Mouse (Mus musculus): ENCODE measurements around the gene Ppfia3. TPM values are rescaled to one million over a fixed set of nuclear protein-coding genes. Genes with fewer than 3 reads are reported as not detected.

Ppfia3 gene
- total RNA-seq, 1 experiment from 2014 or later = not detected

Other genes with a start within 250 kb of the Ppfia3 start
- gene Rps11, start 242.6 kb downstream of the Ppfia3 start, total RNA-seq (2017) = 587 and 609 TPM in 2 replicates
- gene Rpl13a, start 238.3 kb downstream of the Ppfia3 start, total RNA-seq (2017) = 2,520 and 3,147 TPM in 2 replicates
- 0.58 TPM in 1 of 2 replicates, not detected in the other for gene Gm45713, start 230.8 kb downstream of the Ppfia3 start, total RNA-seq (2017)
- 34.4 and 37.5 TPM in 2 replicates for gene Flt3l, start 230.6 kb downstream of the Ppfia3 start, total RNA-seq (2017)
- 33.4 and 38.5 TPM in 2 replicates for gene Pih1d1, start 212.7 kb downstream of the Ppfia3 start, total RNA-seq (2017)
- 38.3 and 39.7 TPM in 2 replicates for gene Aldh16a1, start 212.4 kb downstream of the Ppfia3 start, total RNA-seq (2017)
- not detected in 2 replicates for gene Slc17a7, start 203.1 kb downstream of the Ppfia3 start, total RNA-seq (2017)
- not detected in 2 replicates for gene Gfy, start 187.4 kb downstream of the Ppfia3 start, total RNA-seq (2017)
- gene Pth2, start 186.0 kb downstream of the Ppfia3 start, total RNA-seq (2017) = not detected in 2 replicates
- 0.25 and 0.35 TPM in 2 replicates for gene Ccdc155, start 162.1 kb downstream of the Ppfia3 start, total RNA-seq (2017)
- gene Dkkl1, start 154.9 kb downstream of the Ppfia3 start, total RNA-seq (2017) = 1.6 and 2.8 TPM in 2 replicates
- gene Tead2, start 151.3 kb downstream of the Ppfia3 start, total RNA-seq (2017) = not detected in 2 replicates
- 602 and 650 TPM in 2 replicates for gene Cd37, start 127.9 kb downstream of the Ppfia3 start, total RNA-seq (2017)
- 0.12 TPM in 1 of 2 replicates, not detected in the other for gene Slc6a16, start 125.9 kb downstream of the Ppfia3 start, total RNA-seq (2017)
- not detected in 2 replicates for gene Slc6a21, start 89.5 kb downstream of the Ppfia3 start, total RNA-seq (2017)
- 2.6 and 5.2 TPM in 2 replicates for gene Trpm4, start 33.2 kb downstream of the Ppfia3 start, total RNA-seq (2017)
- gene Hrc, start 31.7 kb downstream of the Ppfia3 start, total RNA-seq (2017) = not detected in 2 replicates
- 0.70 TPM in 1 of 2 replicates, not detected in the other for gene Lin7b, start 3.6 kb upstream of the Ppfia3 start, total RNA-seq (2017)
- 502 and 563 TPM in 2 replicates for gene Snrnp70, start 28.7 kb upstream of the Ppfia3 start, total RNA-seq (2017)
- not detected in 2 replicates for gene Kcna7, start 38.6 kb upstream of the Ppfia3 start, total RNA-seq (2017)
- not detected in 2 replicates for gene Ntf5, start 46.7 kb upstream of the Ppfia3 start, total RNA-seq (2017)
- gene Lhb, start 53.8 kb upstream of the Ppfia3 start, total RNA-seq (2017) = not detected in 2 replicates
- 9.9 and 14.6 TPM in 2 replicates for gene Gys1, start 67.8 kb upstream of the Ppfia3 start, total RNA-seq (2017)
- 37.8 and 44.6 TPM in 2 replicates for gene Ruvbl2, start 71.1 kb upstream of the Ppfia3 start, total RNA-seq (2017)
- gene Ftl1, start 92.9 kb upstream of the Ppfia3 start, total RNA-seq (2017) = 1,339 and 1,541 TPM in 2 replicates
- 31.1 and 37.9 TPM in 2 replicates for gene Bax, start 99.9 kb upstream of the Ppfia3 start, total RNA-seq (2017)
- gene Tulp2, start 114.9 kb upstream of the Ppfia3 start, total RNA-seq (2017) = not detected in 2 replicates
- not detected in 2 replicates for gene Gm45808, start 119.8 kb upstream of the Ppfia3 start, total RNA-seq (2017)
- gene Dhdh, start 121.8 kb upstream of the Ppfia3 start, total RNA-seq (2017) = 3.1 and 3.7 TPM in 2 replicates
- 90.4 and 101 TPM in 2 replicates for gene Nucb1, start 143.4 kb upstream of the Ppfia3 start, total RNA-seq (2017)
- 288 and 364 TPM in 2 replicates for gene Ppp1r15a, start 159.2 kb upstream of the Ppfia3 start, total RNA-seq (2017)
- gene Plekha4, start 159.3 kb upstream of the Ppfia3 start, total RNA-seq (2017) = 1.3 and 1.6 TPM in 2 replicates
- gene Hsd17b14, start 187.9 kb upstream of the Ppfia3 start, total RNA-seq (2017) = 0.37 TPM in 1 of 2 replicates, not detected in the other
- gene Bcat2, start 203.1 kb upstream of the Ppfia3 start, total RNA-seq (2017) = 14.9 and 17.3 TPM in 2 replicates
- gene Fgf21, start 248.5 kb upstream of the Ppfia3 start, total RNA-seq (2017) = not detected in 2 replicates

Measured in neutrophil, adult 5-6 weeks (primary cell).